ENCODE assay signal across 14 mouse cellular contexts in genomic region chr1:131362089-131362488, GRCm38 (mm10).
A peak's percentile ranks its signal among the peaks of the same experiment; 100 is the strongest.
DNase-seq lines count a peak whose midpoint lies in the region; ATAC-seq and TF ChIP-seq lines count a peak whose summit lies in the region.
"Had no signal": no experiment of that assay in that cellular context is flagged by ENCODE, and none has a peak within 500 bp of the region (broad histone marks: within the 10 kb centered on the region; RNA-seq: fewer than 3 reads in every experiment).

No protein-coding gene starts in this region.

- no peak for DNase-seq in gastrocnemius, adult 2 months
- DNase-seq in gastrocnemius, postnatal 25 days = no peak
- no peak for DNase-seq in layer of hippocampus, adult 2 months (ENCODE audit: low spot score in 2 of 2)
- no peak for DNase-seq in layer of hippocampus, adult 9-10 months (ENCODE audit: low spot score)
- peak; percentile 26 for DNase-seq in thymus, postnatal 14 days
- no peak for DNase-seq in thymus, adult 2 months
- DNase-seq in adrenal gland, adult (ENCODE audit: inconsistent age in 2 of 2, low spot score in 1 of 2) = no peak
- DNase-seq: adrenal gland, postnatal 25 days; lung, adult 18-20 months; right cerebral cortex, postnatal 4 days had no signal

- intact Hi-C loops in gastrocnemius, adult 2 months (cut with DNase I) = loop anchor here (2.0 to 5.0 kb wide), 3 partner anchors 70 to 193 kb away; partner anchors contain the start of genes Fam72a and Srgap2

- no peak overlapping the region for H3K4me3 ChIP-seq in gastrocnemius, adult 2 months
- no peak overlapping the region for H3K4me3 ChIP-seq in layer of hippocampus, adult 2 months
- H3K4me3 ChIP-seq in thymus, adult 2 months (ENCODE audit: control insufficient read depth, insufficient read depth, low read length) = no peak overlapping the region
- H3K4me3 ChIP-seq in neural tube, embryonic 15.5 days (replicated peaks) = no peak overlapping the region
- H3K4me3 ChIP-seq: forebrain, embryonic 12.5 days; limb, embryonic 10.5 days; stomach, embryonic 15.5 days had no signal

- peak; percentile 58 for TF ChIP-seq CTCF in gastrocnemius, adult 2 months (IDR thresholded peaks at IDR 0.05)
- TF ChIP-seq CTCF in layer of hippocampus, adult 2 months (conservative IDR thresholded peaks at IDR 0.05) = peak; percentile 60
- TF ChIP-seq CTCF in thymus, adult 2 months (IDR thresholded peaks at IDR 0.05; ENCODE audit: borderline replicate concordance, control insufficient read depth, extremely low read depth, insufficient read depth, low read length, poor library complexity) = no peak

- peaks cover 2% of the 10 kb centered on the region; the same call in 1 of the 2 replicates for H3K4me1 ChIP-seq in thymus, adult 2 months (replicated peaks; ENCODE audit: control insufficient read depth, insufficient read depth, low read length)
- H3K4me1 ChIP-seq in neural tube, embryonic 15.5 days = no peaks in the 10 kb centered on the region
- H3K4me1 ChIP-seq: stomach, embryonic 15.5 days had no signal

- no peaks in the 10 kb centered on the region for H3K27me3 ChIP-seq in thymus, adult 2 months (ENCODE audit: control insufficient read depth, insufficient read depth, low read length)
- no peaks in the 10 kb centered on the region for H3K27me3 ChIP-seq in neural tube, embryonic 15.5 days (replicated peaks)
- H3K27me3 ChIP-seq: forebrain, embryonic 12.5 days; stomach, embryonic 15.5 days had no signal

- H3K27ac ChIP-seq in gastrocnemius, adult 2 months = peak overlapping the region; percentile 0; the same call in 1 of the 2 replicates
- no peak overlapping the region for H3K27ac ChIP-seq in layer of hippocampus, adult 2 months
- H3K27ac ChIP-seq in thymus, adult 2 months (ENCODE audit: control insufficient read depth, insufficient read depth, low read length) = no peak overlapping the region
- H3K27ac ChIP-seq in neural tube, embryonic 15.5 days (replicated peaks) = no peak overlapping the region
- H3K27ac ChIP-seq: forebrain, embryonic 12.5 days; limb, embryonic 10.5 days; stomach, embryonic 15.5 days had no signal

- no peaks in the 10 kb centered on the region for H3K9me3 ChIP-seq in neural tube, embryonic 15.5 days (replicated peaks)
- H3K9me3 ChIP-seq: forebrain, embryonic 12.5 days; limb, embryonic 10.5 days; stomach, embryonic 15.5 days had no signal

- no peak for TF ChIP-seq POLR2A in thymus, adult 2 months (IDR thresholded peaks at IDR 0.05; ENCODE audit: control insufficient read depth, extremely low read depth, insufficient read depth, low read length, poor library complexity)

- no peak overlapping the region for H3K9ac ChIP-seq in neural tube, embryonic 15.5 days (replicated peaks)
- H3K9ac ChIP-seq: forebrain, embryonic 12.5 days; stomach, embryonic 15.5 days had no signal

- no peak overlapping the region for H3K4me2 ChIP-seq in neural tube, embryonic 15.5 days
- H3K4me2 ChIP-seq: forebrain, embryonic 12.5 days; stomach, embryonic 15.5 days had no signal

- no peaks in the 10 kb centered on the region for H3K36me3 ChIP-seq in thymus, adult 2 months (ENCODE audit: control insufficient read depth, insufficient read depth, low read length)
- H3K36me3 ChIP-seq in neural tube, embryonic 15.5 days = peaks cover 12% of the 10 kb centered on the region; the same call in 1 of the 2 replicates
- H3K36me3 ChIP-seq: stomach, embryonic 15.5 days had no signal

- ATAC-seq in neural tube, embryonic 15.5 days (ENCODE audit: low FRiP score) = no peak

- WGBS in thymus, adult 2 months = 92% methylated on average over 2 of the region's 2 CpGs
- WGBS in neural tube, embryonic 15.5 days = 93% methylated on average over 2 of the region's 2 CpGs
